Mouse (Mus musculus) MEL (cell line): Measurements from ENCODE around the gene Ppig. TPM values are rescaled to one million over a fixed set of nuclear protein-coding genes. Genes with fewer than 3 reads are reported as not detected.
"Not testable (repeated sequence)": the region's sequence is repeated elsewhere in the genome, so short reads cannot be mapped to it uniquely, and the experiment has no call there.

ENCODE experiments used
- DNase-seq: peaks from one replicate; pipeline ENCODE4 v3.0.0; 2011; ENCODE audit warnings: low read depth, low spot score
- H3K27ac ChIP-seq: 2 replicates; pipeline ENCODE4 v1.5.1; 2012; ENCODE audit warnings: low read depth, mild to moderate bottlenecking, control low read depth, low read length, moderate library complexity; ENCODE audit not compliant: control insufficient read depth
- H3K27me3 ChIP-seq, 2 experiments: fragments of 150-350 bp in 1 of 2; sonication (generic) in 1 of 2; 2 replicates each; pipeline ENCODE4 v1.6.1; 2012; ENCODE audit warnings: low read length in 2 of 2, mild to moderate bottlenecking in 2 of 2, improper control_type of control experiment in 1 of 2, moderate library complexity in 1 of 2; ENCODE audit not compliant: insufficient read depth in 2 of 2, control insufficient read depth in 1 of 2
- H3K36me3 ChIP-seq, 2 experiments: 2 replicates each; pipeline ENCODE4 v1.6.1; 2012 to 2014; ENCODE audit warnings: low read length in 2 of 2, improper control_type of control experiment in 1 of 2, inconsistent platforms in 1 of 2, mild to moderate bottlenecking in 1 of 2; ENCODE audit not compliant: insufficient read depth in 2 of 2, control insufficient read depth in 1 of 2
- H3K4me1 ChIP-seq, 2 experiments: fragments of 150-350 bp in 1 of 2; sonication (generic) in 1 of 2; 2 replicates each; pipeline ENCODE4 v1.6.1; 2012; ENCODE audit warnings: low read length in 2 of 2, improper control_type of control experiment in 1 of 2, mild to moderate bottlenecking in 1 of 2; ENCODE audit not compliant: insufficient read depth in 2 of 2, control insufficient read depth in 1 of 2
- H3K4me3 ChIP-seq, 2 experiments: fragments of 150-350 bp in 1 of 2; sonication (generic) in 1 of 2; 2 replicates each; pipeline ENCODE4 v1.5.1; 2012; ENCODE audit warnings: low read depth in 2 of 2, low read length in 2 of 2, mild to moderate bottlenecking in 2 of 2, moderate library complexity in 2 of 2, control low read depth in 1 of 2, improper control_type of control experiment in 1 of 2; ENCODE audit not compliant: control insufficient read depth in 1 of 2, insufficient read depth in 1 of 2
- H3K79me2 ChIP-seq: 2 replicates; pipeline ENCODE4 v1.6.1; 2012; ENCODE audit warnings: mild to moderate bottlenecking, low read length, moderate library complexity; ENCODE audit not compliant: control insufficient read depth, poor library complexity, insufficient read depth
- H3K9ac ChIP-seq: 2 replicates; pipeline ENCODE4 v1.6.1; 2012; ENCODE audit warnings: low read depth, mild to moderate bottlenecking, control low read depth, low read length, moderate library complexity; ENCODE audit not compliant: control insufficient read depth, poor library complexity, severe bottlenecking
- H3K9me3 ChIP-seq: fragments of 150-350 bp; sonication (generic); replicated peaks from 2 replicates; pipeline ENCODE4 v1.6.1; 2012; ENCODE audit warnings: mild to moderate bottlenecking, low read length, improper control_type of control experiment, moderate library complexity; ENCODE audit not compliant: insufficient read depth
- BHLHE40 ChIP-seq: IDR thresholded peaks from 2 replicates; pipeline ENCODE4 v1.6.1; 2012; ENCODE audit warnings: low read depth, mild to moderate bottlenecking, inconsistent platforms, low read length, improper control_type of control experiment, borderline replicate concordance
- CTCF ChIP-seq, 3 experiments: IDR thresholded peaks in 2 of 3; conservative IDR thresholded peaks in 1 of 3; 2 replicates each; pipeline ENCODE4 v1.5.1; 2011 to 2012; ENCODE audit warnings: low read length in 3 of 3, low read depth in 2 of 3, mild to moderate bottlenecking in 2 of 3, improper control_type of control experiment in 1 of 3, inconsistent platforms in 1 of 3, mixed read lengths in 1 of 3, moderate library complexity in 1 of 3; ENCODE audit not compliant: control insufficient read depth in 1 of 3, insufficient read depth in 1 of 3, poor library complexity in 1 of 3, severe bottlenecking in 1 of 3
- E2F4 ChIP-seq: IDR thresholded peaks from 2 replicates; pipeline ENCODE4 v1.6.1; 2011; ENCODE audit warnings: low read depth, low read length, improper control_type of control experiment, borderline replicate concordance
- ETS1 ChIP-seq: IDR thresholded peaks from 2 replicates; pipeline ENCODE4 v1.6.1; 2012; ENCODE audit warnings: low read depth, mild to moderate bottlenecking, inconsistent platforms, low read length, improper control_type of control experiment, moderate library complexity
- GATA1 ChIP-seq: IDR thresholded peaks from 2 replicates; pipeline ENCODE4 v1.6.1; 2011; ENCODE audit warnings: low read depth, low read length, improper control_type of control experiment
- HCFC1 ChIP-seq: IDR thresholded peaks from 2 replicates; pipeline ENCODE4 v1.6.1; 2012; ENCODE audit warnings: low read depth, mild to moderate bottlenecking, inconsistent platforms, low read length, improper control_type of control experiment, moderate library complexity
- MAX ChIP-seq: IDR thresholded peaks from 2 replicates; pipeline ENCODE4 v1.6.1; 2011; ENCODE audit warnings: low read length, improper control_type of control experiment
- MXI1 ChIP-seq: IDR thresholded peaks from 2 replicates; pipeline ENCODE4 v1.6.1; 2011; ENCODE audit warnings: mild to moderate bottlenecking, low read depth, low read length, improper control_type of control experiment
- MYC ChIP-seq: IDR thresholded peaks from 2 replicates; pipeline ENCODE4 v1.6.1; 2011; ENCODE audit warnings: low read depth, mild to moderate bottlenecking, low read length, improper control_type of control experiment, moderate library complexity
- NELFE ChIP-seq: IDR thresholded peaks from 2 replicates; pipeline ENCODE4 v1.6.1; 2011; ENCODE audit warnings: low read depth, low read length, improper control_type of control experiment
- NRF1 ChIP-seq: IDR thresholded peaks from 2 replicates; pipeline ENCODE4 v1.6.1; 2014; ENCODE audit warnings: low read depth, mild to moderate bottlenecking, inconsistent platforms, low read length, improper control_type of control experiment, moderate library complexity; ENCODE audit not compliant: poor library complexity, insufficient read depth, severe bottlenecking
- POLR2A ChIP-seq, 2 experiments: IDR thresholded peaks; 2 replicates each; pipeline ENCODE4 v1.6.1; 2011 to 2012; ENCODE audit warnings: low read length in 2 of 2, mild to moderate bottlenecking in 2 of 2, control low read depth in 1 of 2, improper control_type of control experiment in 1 of 2, low read depth in 1 of 2, moderate library complexity in 1 of 2; ENCODE audit not compliant: control insufficient read depth in 1 of 2, insufficient read depth in 1 of 2, poor library complexity in 1 of 2
- RAD21 ChIP-seq: IDR thresholded peaks from 2 replicates; pipeline ENCODE4 v1.6.1; 2011; ENCODE audit warnings: mild to moderate bottlenecking, low read depth, low read length, improper control_type of control experiment
- RCOR1 ChIP-seq: IDR thresholded peaks from 2 replicates; pipeline ENCODE4 v1.6.1; 2012; ENCODE audit warnings: low read depth, mild to moderate bottlenecking, inconsistent platforms, low read length, improper control_type of control experiment
- TAL1 ChIP-seq: IDR thresholded peaks from 2 replicates; pipeline ENCODE4 v1.6.1; 2012; ENCODE audit warnings: mild to moderate bottlenecking, inconsistent platforms, low read length, moderate library complexity, mixed read lengths
- TBP ChIP-seq: IDR thresholded peaks from 2 replicates; pipeline ENCODE4 v1.8.0; 2011; ENCODE audit warnings: low read depth, low read length, improper control_type of control experiment
- ZC3H11A ChIP-seq: IDR thresholded peaks from 2 replicates; pipeline ENCODE4 v1.6.1; 2012; ENCODE audit warnings: low read depth, mild to moderate bottlenecking, inconsistent platforms, low read length, improper control_type of control experiment
- polyA plus RNA-seq, 2 experiments: library from polyadenylated mRNA; stranded (reverse) in 1 of 2; unstranded in 1 of 2; fragments of >175 nt in 1 of 2; fragments of >200 nt in 1 of 2; gene quantifications; 2 replicates each; pipeline versions ENCODE4 v1.2.1 to v1.2.4; 2012; ENCODE audit warnings: low replicate concordance in 2 of 2, low read depth in 1 of 2; ENCODE audit not compliant: insufficient read length in 2 of 2, insufficient read depth in 1 of 2, missing spikeins in 1 of 2
- total RNA-seq: library from RNA; depleted of rRNA; stranded (reverse); fragments of 300-350 nt; gene quantifications from 2 replicates; pipeline ENCODE4 v1.2.3, GENCODE M21; 2012

Ppig gene
- total and polyA plus RNA-seq, 3 experiments = 12.5 to 132 (median 115) TPM

DNA sequence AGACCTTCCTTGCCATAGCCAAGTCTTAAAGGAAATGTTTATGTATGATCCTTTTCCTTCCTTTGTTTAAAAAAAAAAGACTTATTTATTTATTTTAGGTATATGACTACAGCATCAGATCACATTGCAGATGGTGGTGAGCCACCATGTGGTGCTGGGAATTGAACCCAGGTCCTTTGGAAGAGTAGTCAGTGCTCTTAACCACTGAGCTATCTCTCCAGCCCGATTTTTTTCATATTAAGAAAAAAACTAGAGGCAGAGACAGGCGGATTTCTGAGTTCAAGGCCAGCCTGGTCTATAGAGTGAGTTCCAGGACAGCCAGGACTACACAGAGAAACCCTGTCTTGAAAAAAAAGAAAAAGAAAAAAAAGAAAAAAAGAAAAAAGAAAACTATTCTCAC lies 45.1 kb upstream of the Ppig start:
- H3K27ac ChIP-seq, H3K36me3 ChIP-seq, H3K27me3 ChIP-seq, H3K4me1 ChIP-seq, H3K9me3 ChIP-seq: not testable (repeated sequence)
- DNase-seq = peak; percentile 8
- peak; percentile 62; the same call in 1 of the 2 replicates for TF ChIP-seq TBP
- TF ChIP-seq, all 39 proteins: peak for 1; not testable (repeated sequence) for 38
- not testable (repeated sequence) for H3K9ac ChIP-seq, H3K79me2 ChIP-seq, H3K4me3 ChIP-seq

DNA sequence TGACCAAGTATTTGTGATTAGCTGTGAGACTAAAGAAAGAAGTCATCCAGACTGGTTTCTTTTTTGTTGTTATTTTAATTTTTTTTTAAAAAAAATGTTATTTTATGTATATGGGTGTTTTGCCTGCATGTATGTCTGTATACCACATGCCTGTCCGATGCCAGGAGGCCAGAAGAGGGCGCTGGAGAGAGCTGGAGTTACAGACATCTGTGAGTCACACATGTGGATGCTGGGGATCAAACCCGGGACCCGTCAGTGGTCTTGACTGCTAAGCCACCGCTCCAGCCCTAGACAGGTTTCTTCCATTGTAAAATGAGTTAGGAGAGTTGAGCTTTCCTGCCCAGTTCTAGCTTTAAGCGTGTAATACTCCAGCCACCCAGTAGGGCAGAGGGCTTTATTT lies 42.4 kb upstream of the Ppig start:
- Histone ChIP-seq H3K36me3 (no peaks in the 10 kb centered on the region; a peak in 1 of 4 replicates), H3K9me3 (no peaks in the 10 kb centered on the region), H3K4me3 (no peak overlapping the region), H3K4me1 (no peaks in the 10 kb centered on the region), H3K9ac (no peak overlapping the region), H3K79me2 (no peaks in the 10 kb centered on the region), H3K27me3 (no peaks in the 10 kb centered on the region), H3K27ac (no peak overlapping the region)
- TF ChIP-seq CTCF (IDR thresholded peaks at IDR 0.05 in 2 of 3, conservative IDR thresholded peaks at IDR 0.05 in 1 of 3; ENCODE audit: control insufficient read depth in 1 of 3, insufficient read depth in 1 of 3, low read depth in 2 of 3, low read length in 3 of 3, poor library complexity in 1 of 3, severe bottlenecking in 1 of 3) (peak; percentile 21 to 63 (median 33)), GATA1 (no peak)
- peak; percentile 49 for DNase-seq

DNA sequence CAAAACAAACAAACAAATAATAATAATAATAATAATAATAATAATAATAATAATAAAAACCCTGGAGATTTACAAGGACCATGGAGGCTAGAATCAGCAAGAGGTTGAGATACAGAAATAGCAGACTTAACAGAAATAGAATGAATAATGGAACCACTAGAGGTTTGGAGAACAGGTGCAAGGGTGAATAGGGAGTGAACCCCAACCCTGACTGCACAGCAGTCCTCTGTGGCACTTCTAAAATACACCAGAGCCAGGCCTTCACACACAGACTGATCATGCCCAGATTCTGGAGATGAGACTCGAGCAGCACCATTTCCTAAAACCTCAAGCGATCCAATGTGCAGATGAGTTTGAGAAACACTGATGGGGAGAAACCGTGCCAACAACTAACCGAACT lies 40.4 kb upstream of the Ppig start:
- H3K36me3 ChIP-seq = no peaks in the 10 kb centered on the region; a peak in 1 of 4 replicates
- DNase-seq = no peak
- TF ChIP-seq ETS1 (no peak), TAL1 (no peak), ZC3H11A (no peak), RCOR1 (no peak), MAX (no peak), E2F4 (no peak), POLR2A (IDR thresholded peaks at IDR 0.05; ENCODE audit: control insufficient read depth in 1 of 2, insufficient read depth in 1 of 2, low read depth in 1 of 2, low read length in 2 of 2, poor library complexity in 1 of 2) (no peak), HCFC1 (no peak), MYC (no peak), NELFE (no peak), NRF1 (no peak), CTCF (IDR thresholded peaks at IDR 0.05 in 2 of 3, conservative IDR thresholded peaks at IDR 0.05 in 1 of 3; ENCODE audit: control insufficient read depth in 1 of 3, insufficient read depth in 1 of 3, low read depth in 2 of 3, low read length in 3 of 3, poor library complexity in 1 of 3, severe bottlenecking in 1 of 3) (no peak), RAD21 (no peak), MXI1 (no peak), BHLHE40 (no peak)
- no peak overlapping the region for H3K4me3 ChIP-seq
- no peaks in the 10 kb centered on the region for H3K79me2 ChIP-seq
- no peaks in the 10 kb centered on the region for H3K27me3 ChIP-seq
- H3K4me1 ChIP-seq = no peaks in the 10 kb centered on the region
- no peaks in the 10 kb centered on the region for H3K9me3 ChIP-seq
- H3K9ac ChIP-seq = no peak overlapping the region
- H3K27ac ChIP-seq = no peak overlapping the region
